Mouse (Mus musculus): ENCODE data around the gene Fryl.

DNA sequence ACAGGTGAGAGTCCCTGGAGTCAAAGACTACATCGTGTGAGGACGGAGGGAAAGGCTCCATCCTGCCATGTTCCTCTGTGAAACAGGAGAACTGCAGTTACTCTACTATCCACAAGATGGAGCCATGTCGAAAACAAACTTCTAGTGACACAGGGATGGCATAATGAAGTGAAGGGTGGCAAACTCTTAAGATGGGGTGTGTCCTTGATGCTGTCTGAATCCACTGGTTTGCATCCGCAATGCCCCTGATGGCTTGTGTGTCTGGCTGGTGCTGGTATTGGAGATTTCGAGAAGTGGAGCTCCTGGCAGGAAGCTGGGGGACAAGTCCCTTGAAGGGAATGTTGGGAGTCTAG is 122.6 kb downstream of the Fryl start:
- no peak for TF ChIP-seq CTCF (IDR thresholded peaks at IDR 0.05; ENCODE audit: borderline replicate concordance, control insufficient read depth, extremely low read depth, insufficient read depth, low read length, poor library complexity)
- TF ChIP-seq POLR2A (IDR thresholded peaks at IDR 0.05; ENCODE audit: control insufficient read depth, extremely low read depth, insufficient read depth, low read length, poor library complexity): no peak
